Mouse (Mus musculus): ENCODE measurements around the gene Katnal1. TPM values are rescaled to one million over a fixed set of nuclear protein-coding genes. Genes with fewer than 3 reads are reported as not detected.

The Katnal1 gene
- 8.4 and 12.7 TPM in 2 replicates for polyA plus RNA-seq (2015; fragmentation: Nextera tagmentation; extraction: Ambion mirVana)

DNA sequence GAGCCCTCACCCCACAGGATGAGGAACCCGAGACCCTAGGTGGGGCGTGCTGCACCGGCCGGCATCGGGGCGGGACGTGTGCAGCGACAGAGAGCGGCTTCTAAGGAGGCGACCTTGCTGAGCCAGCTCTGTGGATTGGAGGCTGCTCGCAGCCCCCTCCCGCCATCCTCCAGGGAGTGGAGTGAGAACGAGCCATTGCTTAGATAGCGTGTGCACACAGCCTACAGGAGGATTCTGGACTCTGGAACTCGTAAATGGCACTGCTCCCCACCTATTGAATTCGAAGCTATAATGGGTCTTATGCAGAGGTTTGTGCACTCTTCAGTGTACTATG, at the start of gene Katnal1:
TSS of gene Katnal1 (minus strand) at position 205 of the 334 bp plus-strand sequence.
- H3K4me1 ChIP-seq (replicated peaks): peaks cover 78% of the 10 kb centered on the region
- DNase-seq: no peak
- peak within 1 kb of the TSS; percentile 78 for H3K4me3 ChIP-seq (replicated peaks)
- ATAC-seq (ENCODE audit: low read depth): peak; percentile 43
- peak within 1 kb of the TSS; percentile 85 for H3K9ac ChIP-seq
- H3K9me3 ChIP-seq (replicated peaks): no peaks in the 10 kb centered on the region
- WGBS (ENCODE audit: insufficient replicate concordance): 1% methylated on average over 16 of the region's 16 CpGs
- peak within 1 kb of the TSS; percentile 97 for H3K4me2 ChIP-seq
- peaks cover 19% of the 10 kb centered on the region for H3K36me3 ChIP-seq
- H3K27me3 ChIP-seq: no peaks in the 10 kb centered on the region
- peak within 1 kb of the TSS; percentile 96 for H3K27ac ChIP-seq

DNA sequence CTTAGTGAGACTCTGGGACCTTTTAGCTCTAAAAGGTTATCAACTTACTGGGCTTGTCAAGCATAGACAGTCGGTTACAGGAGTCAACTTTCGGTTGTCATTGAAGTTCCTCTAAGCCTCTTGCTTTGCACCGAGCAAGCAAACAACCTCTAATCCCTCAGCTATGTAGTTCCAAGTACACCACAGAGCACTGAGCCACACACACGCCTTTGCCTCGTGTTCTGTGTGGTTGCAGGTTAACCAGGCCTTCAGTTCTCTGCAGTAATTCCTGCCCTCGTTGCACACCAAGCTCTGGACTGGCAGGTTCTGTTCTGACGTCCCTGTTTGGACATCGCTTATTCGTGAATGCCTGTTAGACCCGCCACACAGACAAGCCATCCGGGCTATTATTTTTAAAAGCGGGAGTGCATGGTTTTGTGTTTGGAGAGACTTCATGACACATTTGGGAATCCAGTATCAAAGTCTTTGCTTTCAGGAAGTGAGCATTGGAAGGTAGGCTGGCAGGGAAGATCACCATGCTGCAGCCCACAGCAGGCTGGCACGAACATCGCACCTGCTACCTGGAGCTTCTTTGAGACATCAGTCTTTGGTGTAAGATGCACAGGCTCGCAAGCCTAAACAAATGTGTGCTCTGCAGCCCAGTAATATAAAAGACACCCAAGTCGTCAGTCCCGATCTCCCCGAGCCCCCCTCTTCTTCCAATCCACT, 49.5 kb upstream of the Katnal1 start:
- no peaks in the 10 kb centered on the region for H3K36me3 ChIP-seq
- DNase-seq (no peak), ATAC-seq (ENCODE audit: low read depth) (peak; percentile 54)
- no peak overlapping the region for H3K4me3 ChIP-seq (replicated peaks)
- H3K9ac ChIP-seq: no peak overlapping the region
- WGBS (ENCODE audit: insufficient replicate concordance): 55% methylated on average over 18 of the region's 18 CpGs
- peaks cover 38% of the 10 kb centered on the region for H3K4me1 ChIP-seq (replicated peaks)
- 0 out of 2 replicates have a peak, but pooled peaks cover under 1% of the 10 kb centered on the region for H3K9me3 ChIP-seq (replicated peaks)
- H3K4me2 ChIP-seq: no peak overlapping the region
- no peaks in the 10 kb centered on the region for H3K27me3 ChIP-seq
- H3K27ac ChIP-seq: peak overlapping the region; percentile 82

DNA sequence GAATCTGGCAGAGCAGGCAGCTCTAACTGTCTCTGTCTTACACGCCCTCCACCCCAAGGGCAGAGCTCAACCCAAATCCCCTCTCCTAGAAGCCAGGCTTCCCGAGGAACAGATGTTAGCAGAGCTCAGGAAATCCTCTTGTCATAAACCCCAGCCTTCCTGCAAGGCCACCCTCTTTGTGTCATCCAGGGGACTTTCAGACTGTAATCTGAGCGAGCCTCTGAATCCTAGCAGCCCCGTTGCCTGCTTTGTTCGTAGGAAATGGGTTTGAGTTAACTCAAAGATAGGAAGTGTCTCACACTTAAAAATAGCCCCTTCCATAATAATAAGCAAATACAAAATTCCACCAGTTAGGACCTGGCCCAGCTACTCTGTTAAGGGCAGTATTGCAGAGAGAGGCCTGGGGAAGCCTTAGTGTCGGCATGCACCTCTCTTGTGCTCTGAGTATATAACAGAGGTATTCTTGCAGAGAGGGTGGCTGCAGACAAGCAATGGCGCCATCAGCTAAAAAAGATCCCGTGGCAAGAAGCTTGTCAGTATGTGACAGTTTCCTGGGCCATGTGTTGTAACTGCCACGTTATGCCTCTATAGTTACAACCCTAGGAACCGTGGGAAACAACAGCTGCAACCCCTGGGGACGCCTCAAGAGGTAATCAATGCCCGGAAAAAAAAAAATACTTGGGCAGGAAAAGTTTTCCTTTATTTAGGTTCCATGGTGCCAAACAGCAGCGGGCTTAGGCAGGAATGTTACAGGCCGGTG, 48.8 kb upstream of the Katnal1 start:
- Histone ChIP-seq H3K4me2 (no peak overlapping the region), H3K27me3 (no peaks in the 10 kb centered on the region), H3K4me1 (replicated peaks) (peaks cover 43% of the 10 kb centered on the region), H3K27ac (peak overlapping the region; percentile 82), H3K36me3 (no peaks in the 10 kb centered on the region), H3K9ac (no peak overlapping the region), H3K9me3 (replicated peaks) (no peaks in the 10 kb centered on the region), H3K4me3 (replicated peaks) (no peak overlapping the region)
- DNase-seq (no peak), ATAC-seq (ENCODE audit: low read depth) (0 out of 2 replicates have a peak, but pooled peaks have one; percentile 4)
- WGBS (ENCODE audit: insufficient replicate concordance): 22% methylated on average over 14 of the region's 14 CpGs

DNA sequence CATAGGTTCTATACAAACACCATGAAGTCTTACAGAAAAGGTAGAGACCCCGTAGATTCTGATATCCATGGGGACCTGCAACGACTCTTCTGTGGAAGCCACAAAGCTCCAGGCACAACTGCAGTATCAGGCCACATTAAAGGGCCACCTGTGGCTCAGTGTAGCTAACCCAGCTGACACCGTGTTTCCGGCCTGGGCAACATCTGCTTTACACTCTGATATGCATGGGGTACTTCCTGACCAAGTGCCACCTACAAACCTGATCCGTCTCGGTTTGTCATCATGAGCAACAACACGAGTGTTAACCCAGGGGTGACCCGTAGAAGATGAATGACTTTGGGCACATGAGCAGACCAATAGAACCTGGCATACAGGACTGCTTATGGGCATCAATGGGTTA, 47.8 kb upstream of the Katnal1 start:
- ATAC-seq (ENCODE audit: low read depth): no peak
- Histone ChIP-seq H3K4me3 (replicated peaks) (no peak overlapping the region), H3K36me3 (no peaks in the 10 kb centered on the region), H3K27me3 (no peaks in the 10 kb centered on the region), H3K4me2 (no peak overlapping the region), H3K4me1 (replicated peaks) (peaks cover 43% of the 10 kb centered on the region), H3K9ac (no peak overlapping the region), H3K9me3 (replicated peaks) (no peaks in the 10 kb centered on the region), H3K27ac (no peak overlapping the region)
- DNase-seq: no peak
- 64% methylated on average over 8 of the region's 8 CpGs for WGBS (ENCODE audit: insufficient replicate concordance)

DNA sequence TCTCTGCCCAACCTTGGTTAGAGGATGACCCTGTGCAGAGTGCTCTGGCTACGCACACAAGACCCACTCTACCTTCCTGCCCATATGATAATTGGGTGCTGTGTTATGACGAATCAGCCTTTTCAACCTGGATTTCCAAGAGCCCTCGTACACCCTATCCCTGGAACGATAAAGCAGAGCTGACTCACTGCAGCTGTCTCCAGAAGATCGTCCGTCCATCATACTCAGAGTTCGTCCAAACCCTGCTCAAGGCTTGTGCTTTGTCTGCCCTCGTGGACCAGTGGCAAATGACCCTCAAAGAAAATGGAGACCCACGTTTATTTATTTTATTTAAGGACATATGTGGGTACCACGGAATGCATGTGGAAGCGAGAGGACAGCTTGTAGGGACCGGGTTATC, 45.9 kb upstream of the Katnal1 start:
- Histone ChIP-seq H3K9ac (no peak overlapping the region), H3K27me3 (no peaks in the 10 kb centered on the region), H3K4me2 (no peak overlapping the region), H3K9me3 (replicated peaks) (no peaks in the 10 kb centered on the region), H3K27ac (no peak overlapping the region), H3K4me1 (replicated peaks) (peaks cover 47% of the 10 kb centered on the region), H3K36me3 (no peaks in the 10 kb centered on the region), H3K4me3 (replicated peaks) (no peak overlapping the region)
- no peak for DNase-seq
- ATAC-seq (ENCODE audit: low read depth): no peak
- WGBS (ENCODE audit: insufficient replicate concordance): 76% methylated on average over 12 of the region's 12 CpGs

DNA sequence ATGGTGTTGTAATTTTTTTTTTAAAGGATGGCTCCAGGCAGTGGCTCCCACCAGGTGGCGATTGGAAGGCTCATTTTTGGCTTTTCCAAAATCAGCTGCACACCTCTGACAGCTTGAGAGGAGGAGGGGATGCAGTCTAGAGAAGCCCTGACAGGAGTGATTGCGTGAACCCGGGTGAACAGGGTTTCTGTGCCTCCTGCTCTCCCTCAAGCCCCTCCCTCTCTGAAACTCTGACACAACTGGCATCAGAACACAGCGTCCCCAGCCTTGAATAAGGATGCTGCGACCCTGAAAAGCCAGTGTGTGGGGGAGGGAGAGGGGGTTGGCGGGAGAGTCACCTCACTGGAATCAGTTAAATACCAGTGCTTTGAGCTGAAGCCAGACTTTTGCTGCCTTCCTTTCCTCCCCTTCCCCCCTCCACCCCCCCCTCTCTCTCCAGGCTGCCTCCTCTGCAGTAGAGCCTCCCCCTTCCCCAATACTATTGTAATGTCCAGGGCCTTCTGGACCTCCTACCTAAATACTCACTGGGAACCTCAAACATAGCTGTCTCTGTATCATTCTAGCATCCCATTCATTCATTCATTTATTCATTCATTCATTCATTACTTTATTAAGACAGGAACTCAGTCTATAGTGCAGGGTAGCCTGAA, 44.0 kb upstream of the Katnal1 start:
- H3K9me3 ChIP-seq (replicated peaks): no peaks in the 10 kb centered on the region
- H3K4me2 ChIP-seq: no peak overlapping the region
- WGBS (ENCODE audit: insufficient replicate concordance): 27% methylated on average over 6 of the region's 6 CpGs
- no peak for ATAC-seq (ENCODE audit: low read depth)
- no peak for DNase-seq
- no peaks in the 10 kb centered on the region for H3K36me3 ChIP-seq
- no peak overlapping the region for H3K9ac ChIP-seq
- peaks cover 49% of the 10 kb centered on the region for H3K4me1 ChIP-seq (replicated peaks)
- no peak overlapping the region for H3K27ac ChIP-seq
- no peak overlapping the region for H3K4me3 ChIP-seq (replicated peaks)
- H3K27me3 ChIP-seq: no peaks in the 10 kb centered on the region

DNA sequence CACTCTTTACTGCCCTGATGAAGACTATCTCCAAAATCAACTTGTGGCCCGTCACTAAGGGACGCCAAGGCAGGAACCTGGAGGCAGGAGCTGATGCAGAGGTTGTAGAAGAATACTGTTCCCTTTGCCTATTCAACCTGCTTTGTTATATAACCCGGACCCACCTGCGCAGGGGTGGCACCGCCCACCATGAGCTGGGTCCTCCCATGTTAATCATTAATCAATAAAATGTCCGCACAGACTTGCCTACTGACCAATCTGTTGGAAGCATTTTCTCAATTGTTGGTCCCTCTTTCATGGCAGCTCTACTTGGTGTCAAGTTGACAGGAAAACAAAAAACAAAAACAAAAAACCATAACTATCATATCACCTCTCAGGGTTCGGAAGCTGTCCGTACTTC, 43.0 kb upstream of the Katnal1 start:
- H3K4me1 ChIP-seq (replicated peaks): peaks cover 51% of the 10 kb centered on the region
- no peaks in the 10 kb centered on the region for H3K27me3 ChIP-seq
- no peaks in the 10 kb centered on the region for H3K9me3 ChIP-seq (replicated peaks)
- ATAC-seq (ENCODE audit: low read depth): no peak
- no peak overlapping the region for H3K4me2 ChIP-seq
- H3K9ac ChIP-seq: no peak overlapping the region
- DNase-seq: no peak
- no peak overlapping the region for H3K4me3 ChIP-seq (replicated peaks)
- H3K27ac ChIP-seq: no peak overlapping the region
- no peaks in the 10 kb centered on the region for H3K36me3 ChIP-seq
- 80% methylated on average over 8 of the region's 8 CpGs for WGBS (ENCODE audit: insufficient replicate concordance)

DNA sequence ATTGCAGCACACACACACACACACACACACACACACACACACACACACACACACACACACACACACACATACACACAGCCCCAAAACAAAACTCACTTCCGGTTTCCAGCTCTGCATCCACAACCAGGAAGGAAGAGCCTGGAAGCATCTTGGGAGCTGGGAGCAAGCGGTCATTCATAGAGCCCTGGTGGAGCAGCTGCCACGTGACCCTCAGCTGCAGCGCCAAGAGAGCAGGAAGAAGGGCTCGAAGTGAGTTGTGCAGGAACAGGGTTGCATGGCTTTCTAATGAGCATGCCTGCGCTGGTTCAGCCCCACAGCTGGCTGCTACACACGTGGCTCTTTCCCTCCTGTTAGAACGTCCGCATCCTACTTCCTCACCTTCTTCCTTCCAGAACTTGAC, 40.5 kb upstream of the Katnal1 start:
- H3K4me1 ChIP-seq (replicated peaks): peaks cover 72% of the 10 kb centered on the region
- no peak overlapping the region for H3K4me2 ChIP-seq
- H3K27ac ChIP-seq: no peak overlapping the region
- H3K36me3 ChIP-seq: no peaks in the 10 kb centered on the region
- DNase-seq: no peak
- ATAC-seq (ENCODE audit: low read depth): no peak
- H3K27me3 ChIP-seq: no peaks in the 10 kb centered on the region
- H3K9ac ChIP-seq: no peak overlapping the region
- no peak overlapping the region for H3K4me3 ChIP-seq (replicated peaks)
- no peaks in the 10 kb centered on the region for H3K9me3 ChIP-seq (replicated peaks)
- WGBS (ENCODE audit: insufficient replicate concordance): 46% methylated on average over 9 of the region's 9 CpGs

DNA sequence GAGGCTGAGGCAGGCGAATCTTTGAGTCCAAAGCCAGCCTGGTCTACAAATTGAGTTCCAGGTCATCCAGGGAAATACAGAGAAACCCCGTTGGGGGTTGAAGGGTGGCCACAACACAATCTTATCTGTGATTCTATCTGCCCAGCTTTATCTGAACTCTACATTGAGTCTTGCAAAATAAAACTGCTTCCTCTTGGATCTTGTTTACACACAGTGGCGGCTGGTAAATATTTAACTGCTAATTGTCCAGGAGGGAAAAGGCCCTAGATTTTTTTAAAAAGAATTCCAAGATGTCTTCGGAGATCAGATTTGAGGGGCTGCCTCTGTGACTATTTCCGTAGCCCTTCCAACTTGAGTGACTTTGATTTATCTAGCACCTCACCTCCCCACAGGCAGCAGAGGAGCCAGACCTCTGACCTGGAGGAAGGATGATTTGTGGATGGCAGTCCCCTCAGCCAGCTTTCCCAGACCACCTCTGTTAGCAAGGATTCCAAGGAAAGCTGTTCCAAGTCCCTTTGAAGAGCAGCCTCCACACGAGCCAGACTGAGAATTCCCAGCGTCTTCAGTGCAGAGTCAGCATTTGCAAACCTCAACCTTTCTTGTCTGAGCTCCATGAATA, 39.9 kb upstream of the Katnal1 start:
- Histone ChIP-seq H3K9ac (no peak overlapping the region), H3K27ac (no peak overlapping the region), H3K27me3 (no peaks in the 10 kb centered on the region), H3K4me2 (no peak overlapping the region), H3K36me3 (no peaks in the 10 kb centered on the region), H3K4me1 (replicated peaks) (peaks cover 74% of the 10 kb centered on the region), H3K9me3 (replicated peaks) (no peaks in the 10 kb centered on the region), H3K4me3 (replicated peaks) (no peak overlapping the region)
- 47% methylated on average over 7 of the region's 7 CpGs for WGBS (ENCODE audit: insufficient replicate concordance)
- no peak for DNase-seq
- no peak for ATAC-seq (ENCODE audit: low read depth)

DNA sequence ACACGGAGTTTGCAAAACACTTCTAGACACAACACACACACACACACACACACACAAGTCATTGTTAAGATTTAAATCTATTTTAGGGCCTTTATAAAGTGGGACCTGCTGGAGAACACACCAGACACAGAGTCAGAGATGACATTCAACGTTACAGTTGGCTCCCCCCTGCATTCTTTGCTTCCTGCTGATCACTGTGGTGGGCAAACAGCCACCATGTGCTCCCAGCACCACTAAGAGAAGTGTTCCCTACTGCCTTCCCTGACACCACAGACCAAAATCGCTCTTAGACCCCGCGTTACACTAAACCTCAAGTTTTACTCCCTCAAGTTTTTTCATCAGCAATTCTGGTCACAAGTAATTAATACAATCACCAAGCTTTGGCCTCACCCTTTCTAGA, 39.1 kb upstream of the Katnal1 start:
- peak overlapping the region; percentile 35 for H3K27ac ChIP-seq
- no peak overlapping the region for H3K4me3 ChIP-seq (replicated peaks)
- H3K4me2 ChIP-seq: no peak overlapping the region
- peaks cover 79% of the 10 kb centered on the region for H3K4me1 ChIP-seq (replicated peaks)
- H3K36me3 ChIP-seq: no peaks in the 10 kb centered on the region
- 46% methylated on average over 5 of the region's 5 CpGs for WGBS (ENCODE audit: insufficient replicate concordance)
- H3K9me3 ChIP-seq (replicated peaks): no peaks in the 10 kb centered on the region
- DNase-seq: no peak
- H3K9ac ChIP-seq: no peak overlapping the region
- no peak for ATAC-seq (ENCODE audit: low read depth)
- no peaks in the 10 kb centered on the region for H3K27me3 ChIP-seq

DNA sequence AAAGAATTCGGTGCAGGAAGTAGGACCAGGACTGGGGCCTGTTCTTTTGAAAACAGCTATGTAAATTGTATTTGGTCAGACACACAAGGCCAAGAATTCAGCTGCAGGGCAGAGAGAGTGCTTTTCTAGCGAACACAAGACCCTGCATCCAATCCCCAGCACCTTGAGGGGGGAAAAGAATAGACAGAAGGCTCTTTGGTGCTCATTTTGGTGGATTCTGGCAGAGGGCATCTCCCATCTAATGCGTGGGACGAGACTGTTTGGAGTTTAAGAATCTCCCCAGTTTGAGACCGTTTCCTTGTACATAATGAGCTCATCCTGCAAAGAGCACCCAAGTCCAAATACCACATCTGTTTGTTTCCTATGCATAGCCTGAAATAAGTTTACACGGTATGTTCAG, 37.3 kb upstream of the Katnal1 start:
- H3K27ac ChIP-seq: peak overlapping the region; percentile 91
- DNase-seq: no peak
- H3K36me3 ChIP-seq: no peaks in the 10 kb centered on the region
- peaks cover 77% of the 10 kb centered on the region for H3K4me1 ChIP-seq (replicated peaks)
- H3K9me3 ChIP-seq (replicated peaks): no peaks in the 10 kb centered on the region
- 54% methylated on average over 6 of the region's 6 CpGs for WGBS (ENCODE audit: insufficient replicate concordance)
- H3K9ac ChIP-seq: peak overlapping the region; percentile 63
- peak overlapping the region; percentile 27; the same call in 1 of the 2 replicates for H3K4me3 ChIP-seq (replicated peaks)
- no peaks in the 10 kb centered on the region for H3K27me3 ChIP-seq
- H3K4me2 ChIP-seq: peak overlapping the region; percentile 60
- no peak for ATAC-seq (ENCODE audit: low read depth)

Measured in liver, embryonic 13.5 days (tissue).